Mouse (Mus musculus) yolk sac, embryonic 10.5 days (tissue): ENCODE results near the gene Tlx2.

Experiments used
- DNase-seq: peaks from one replicate; pipeline ENCODE4 v3.0.0-alpha.2; 2017; ENCODE audit warnings: low spot score

The Tlx2 gene

GRCm38 (mm10) chr6:83023786-83024185 lies 46.3 kb downstream of the Tlx2 start:
- no peak for DNase-seq

DNA sequence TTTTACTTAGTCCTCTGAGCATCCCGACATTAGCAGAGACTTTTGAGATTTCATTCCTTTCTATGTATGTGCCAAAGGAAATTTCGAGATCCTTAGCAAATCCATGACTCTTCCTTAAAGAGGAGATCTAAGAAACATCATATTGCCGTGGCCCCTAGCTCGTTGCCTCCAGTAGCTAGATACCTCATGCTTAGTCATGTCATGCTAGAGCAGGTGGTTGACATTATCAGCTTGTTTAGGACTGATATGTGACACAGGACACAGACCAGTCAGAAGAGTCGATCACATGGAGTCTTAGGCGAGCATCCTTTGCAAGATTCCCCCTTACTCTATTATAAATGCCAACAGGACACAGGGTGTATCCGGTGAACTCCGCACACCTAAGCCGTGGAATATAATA lies 47.1 kb downstream of the Tlx2 start:
- DNase-seq, result no peak

GRCm38 (mm10) chr6:83020836-83021593 lies 49.1 kb downstream of the Tlx2 start:
- DNase-seq, result no peak

DNA sequence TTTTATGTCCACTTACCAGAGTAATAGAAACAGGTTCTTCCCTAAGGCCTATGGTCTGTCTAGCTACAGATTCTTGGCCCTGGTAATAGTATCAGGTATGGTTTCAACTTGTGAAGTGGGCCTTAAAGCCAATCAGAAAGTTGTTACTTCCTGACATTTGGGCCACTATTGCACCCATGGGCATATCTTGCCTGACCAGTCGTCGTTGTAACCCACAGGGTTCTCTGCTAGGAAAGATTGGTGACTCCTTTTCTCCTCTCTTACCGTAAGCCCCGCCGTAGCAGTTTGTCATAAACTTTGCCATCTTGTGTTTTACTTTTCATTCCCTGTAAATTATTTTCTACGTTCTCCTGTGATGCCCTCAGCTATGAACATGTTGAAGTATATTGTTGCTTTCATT lies 50.0 kb downstream of the Tlx2 start:
- DNase-seq, result no peak

DNA sequence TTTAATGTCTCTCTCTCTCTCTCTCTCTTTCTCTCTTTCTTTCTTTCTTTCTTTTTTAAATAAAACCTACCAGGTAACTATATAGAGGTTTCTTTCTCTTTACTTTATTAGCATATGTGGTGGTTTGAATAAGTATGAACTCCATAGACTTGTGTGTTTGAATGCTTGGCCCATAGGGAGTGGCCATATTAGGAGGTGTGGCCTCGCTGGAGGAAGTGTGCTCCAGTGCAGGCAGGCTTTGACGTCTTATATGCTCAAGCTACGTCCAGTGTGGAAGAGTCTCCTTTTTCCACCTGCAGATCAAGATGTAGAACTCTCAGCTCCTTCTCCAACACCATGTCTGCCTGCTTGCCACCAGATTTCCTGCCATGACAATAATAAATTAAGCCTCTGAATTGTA lies 51.0 kb downstream of the Tlx2 start:
- DNase-seq, result no peak
